Mouse (Mus musculus) cerebellum, postnatal 14 days (tissue): ENCODE measurements around the gene Cpd.
"Not testable (repeated sequence)": the region's sequence is repeated elsewhere in the genome, so short reads cannot be mapped to it uniquely, and the experiment has no call there.

ENCODE experiments used
- DNase-seq, 2 experiments: peaks; one replicate each; pipeline ENCODE4 v3.0.0; 2021; ENCODE audit warnings: mixed read lengths in 2 of 2

Gene Cpd

DNA sequence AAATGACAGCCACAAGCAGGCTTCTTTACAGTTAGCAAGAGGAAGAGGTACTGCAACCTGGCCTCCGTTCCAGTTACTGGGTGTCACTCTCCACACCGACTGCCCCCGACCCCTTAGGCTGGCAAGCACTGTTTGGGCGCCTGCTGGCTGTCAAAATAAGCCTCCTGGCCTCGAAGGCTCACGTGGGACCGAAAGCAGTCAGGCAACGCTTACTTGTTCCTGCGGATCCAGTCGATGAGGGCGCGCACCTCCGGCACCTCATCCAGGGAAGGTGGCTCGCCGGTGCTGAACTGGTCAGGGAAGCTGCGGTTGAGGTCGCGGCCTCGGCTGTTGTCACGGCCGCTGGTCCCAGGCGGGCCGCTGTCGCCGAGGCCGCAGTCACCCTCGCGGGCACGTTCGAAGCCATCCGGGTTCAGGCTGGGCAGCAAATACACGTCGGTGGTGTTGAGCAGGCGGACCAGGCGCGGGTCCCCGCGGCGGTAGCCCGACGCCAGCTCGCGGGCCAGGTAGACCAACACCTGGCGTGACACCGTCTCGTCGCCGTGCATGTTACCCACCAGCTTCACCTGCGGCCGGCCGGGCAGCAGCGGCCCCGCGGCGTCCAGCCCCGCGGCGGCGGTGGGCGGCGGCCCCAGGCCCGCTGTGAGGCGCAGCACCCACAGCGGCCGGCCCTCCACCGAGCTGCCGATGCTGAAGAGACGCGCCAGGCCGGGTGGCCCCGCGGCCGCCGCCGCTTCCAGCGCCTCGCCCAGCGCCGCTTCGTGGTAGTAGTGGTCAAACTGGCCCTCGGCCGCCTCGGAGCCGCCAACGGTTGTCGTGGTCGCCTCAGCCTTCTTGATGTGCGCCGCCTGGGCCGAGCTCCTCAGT, 574 bp downstream of the Cpd start:
- DNase-seq: peak; percentile 59

DNA sequence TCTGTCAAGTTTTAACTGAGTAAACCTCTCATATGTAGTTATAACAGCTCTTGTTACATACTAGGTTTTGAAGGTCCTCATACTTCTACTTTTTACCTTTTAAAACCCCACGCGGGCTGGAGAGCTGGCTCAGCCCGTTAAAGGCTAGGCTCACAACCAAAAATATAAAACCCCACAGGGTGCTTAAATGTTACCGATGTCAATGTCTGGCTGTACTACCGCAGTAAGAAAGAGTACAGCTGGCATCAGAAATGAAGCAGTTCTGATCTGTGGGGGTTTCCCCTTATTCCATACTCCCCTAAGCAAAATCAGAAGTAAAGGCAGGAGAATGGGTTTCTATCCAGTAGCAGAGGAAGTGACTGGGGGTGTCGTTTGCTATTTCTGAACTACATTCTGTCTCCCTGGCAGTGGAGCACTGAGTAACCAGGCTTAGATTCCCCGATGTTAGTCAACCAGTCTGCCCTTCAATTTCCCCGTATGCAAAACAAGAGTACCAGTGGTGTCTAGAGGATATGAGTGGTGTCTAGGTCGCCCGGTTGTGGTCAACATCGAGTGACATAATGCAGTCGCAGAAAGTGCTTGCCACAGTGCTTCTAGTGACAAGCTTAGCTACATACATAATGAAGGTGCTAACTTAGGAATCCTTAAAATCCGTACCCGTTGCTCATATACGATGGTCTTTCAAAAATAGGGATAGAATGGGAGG, 1.4 kb downstream of the Cpd start:
- peak; percentile 21 to 45 for DNase-seq

DNA sequence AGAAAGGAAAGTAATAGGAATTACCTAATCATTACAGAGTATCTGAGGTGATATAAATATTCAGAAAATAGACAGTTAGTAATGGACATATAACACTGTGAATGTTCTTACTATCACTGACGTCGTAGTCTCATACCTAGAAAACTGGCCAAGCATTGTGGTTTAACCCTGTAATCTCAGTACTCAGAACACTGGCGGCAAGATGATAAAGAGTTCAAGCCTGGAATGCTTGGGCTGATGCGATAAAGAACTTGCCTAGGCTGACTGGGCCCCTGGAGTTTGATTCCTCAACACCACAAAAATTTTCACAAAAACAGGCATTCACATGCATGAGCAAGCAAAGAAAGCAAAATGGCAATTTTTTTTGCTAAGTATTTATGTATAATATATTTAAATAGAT, 8.2 kb downstream of the Cpd start:
- no peak for DNase-seq

DNA sequence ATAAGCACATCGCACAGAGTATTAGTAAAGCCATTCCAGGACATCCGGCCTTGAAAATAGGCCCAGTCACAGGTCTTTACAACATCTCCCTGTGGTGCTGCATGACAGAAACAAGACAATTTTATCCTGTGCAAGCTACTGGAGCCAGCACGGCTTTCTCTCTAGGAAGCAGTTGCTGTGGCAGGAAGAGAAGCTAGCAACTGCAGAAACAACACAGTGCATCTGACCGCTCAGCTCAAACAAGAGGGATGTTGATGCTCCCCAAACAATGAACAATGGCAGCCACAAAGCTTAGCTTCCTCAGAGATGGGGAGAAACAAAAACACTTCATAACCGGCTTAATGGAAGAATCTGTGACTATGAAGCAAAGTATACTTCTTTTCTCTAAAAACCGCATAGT, 10.5 kb downstream of the Cpd start:
- DNase-seq: no peak

DNA sequence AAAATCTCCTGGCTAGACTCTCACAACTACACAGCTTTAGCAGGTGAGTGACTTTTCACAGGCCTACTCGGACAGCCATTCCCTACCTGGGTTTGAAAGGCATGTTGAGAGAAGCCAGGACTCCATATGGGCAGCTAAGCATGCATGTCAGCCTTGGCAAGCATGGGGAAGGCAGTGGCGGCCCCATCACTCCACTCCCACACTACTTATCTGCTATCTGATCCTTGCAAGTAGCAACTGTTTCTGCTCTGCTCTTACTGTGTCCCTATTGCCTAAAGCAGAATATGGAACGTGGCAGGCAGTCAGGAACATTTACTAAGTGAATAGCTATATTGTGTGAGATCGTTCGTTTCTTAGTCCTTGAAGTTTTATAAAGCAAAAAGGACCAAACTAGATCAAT, 10.9 kb downstream of the Cpd start:
- peak; percentile 44 to 69 for DNase-seq

DNA sequence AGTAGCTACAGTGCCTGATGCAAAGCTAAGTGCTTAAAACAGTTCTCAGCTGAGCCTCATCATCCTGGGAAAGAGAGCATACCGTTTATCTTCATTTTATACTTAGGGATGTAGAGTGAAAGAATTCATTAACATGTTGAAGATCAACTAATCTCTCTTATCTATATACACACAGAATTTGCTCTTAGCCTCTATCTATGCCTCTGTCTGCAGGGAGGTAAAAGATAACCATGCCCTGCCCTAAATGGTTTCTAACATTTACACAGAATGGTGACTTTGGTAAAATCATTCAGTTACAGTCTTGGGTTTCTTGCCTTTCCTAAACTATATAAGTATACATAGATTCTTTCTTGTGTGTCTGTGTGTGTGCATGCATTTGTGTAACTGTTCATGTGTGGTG, 12.2 kb downstream of the Cpd start:
- no peak for DNase-seq

DNA sequence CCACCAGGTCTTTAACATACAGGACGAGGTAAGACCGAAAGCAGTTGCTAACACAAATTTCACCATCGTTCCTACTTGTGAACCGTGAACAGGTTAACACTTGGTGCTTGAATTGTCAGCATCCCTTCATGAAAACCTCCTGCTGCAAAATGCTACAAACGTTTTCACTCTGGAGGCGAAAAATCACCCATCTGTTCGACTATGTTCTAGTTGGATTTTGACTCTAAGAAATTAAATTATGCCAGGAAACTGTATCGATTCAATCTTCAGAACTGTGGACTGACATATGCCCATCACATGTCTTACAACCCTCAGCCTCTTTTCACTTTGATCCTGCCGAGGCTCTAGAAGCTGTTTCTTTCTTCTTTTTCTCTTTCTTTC, 21.9 kb downstream of the Cpd start:
- DNase-seq: no peak

DNA sequence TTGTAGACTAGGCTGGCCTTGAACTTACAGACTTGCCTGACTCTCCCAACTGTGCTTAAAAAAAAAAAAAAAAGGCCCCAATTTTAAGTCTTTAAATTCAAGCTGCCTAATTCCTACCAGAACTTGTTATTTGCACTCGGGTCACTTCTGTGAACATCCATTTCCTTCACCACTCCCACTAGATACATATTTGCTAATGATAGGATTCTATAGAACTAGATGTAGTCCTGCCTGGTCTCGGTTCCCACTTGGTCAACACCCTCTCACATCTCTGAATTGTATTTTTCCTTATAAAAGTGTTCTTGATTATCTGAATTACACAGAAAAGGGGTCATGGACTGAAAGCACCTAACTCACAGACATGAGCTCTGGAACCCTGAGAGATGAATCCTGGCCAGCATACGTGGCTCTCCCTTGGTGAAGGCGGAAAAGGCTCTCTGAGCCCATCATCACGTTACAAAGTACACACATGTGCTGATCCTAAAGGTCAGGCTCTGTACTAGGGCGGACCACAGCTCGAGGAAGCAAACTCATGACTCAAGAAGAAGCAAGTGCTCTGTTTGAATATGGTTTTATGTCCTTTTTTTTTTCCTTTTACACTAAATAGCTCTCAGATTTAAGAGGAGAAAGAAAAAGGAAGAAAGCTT, 22.5 kb downstream of the Cpd start:
- no peak for DNase-seq

DNA sequence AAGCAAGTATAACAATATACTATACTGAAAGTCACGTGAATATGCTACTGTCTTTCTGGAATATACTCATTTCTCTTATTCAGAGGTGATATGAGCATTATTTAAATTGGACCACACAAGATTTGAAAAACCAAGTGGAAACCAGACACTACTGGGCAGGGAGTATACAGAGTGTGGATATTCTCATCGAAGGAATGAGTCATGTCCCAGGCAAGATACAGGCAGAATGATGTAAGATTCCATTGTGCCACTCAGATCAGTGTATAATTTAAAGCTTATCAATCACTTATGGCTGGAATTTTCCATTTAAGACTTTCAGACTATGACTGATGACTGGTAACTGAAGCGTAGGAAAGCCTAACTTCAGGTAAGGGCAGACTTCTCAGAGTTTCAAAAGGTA, 23.2 kb downstream of the Cpd start:
- DNase-seq: no peak

DNA sequence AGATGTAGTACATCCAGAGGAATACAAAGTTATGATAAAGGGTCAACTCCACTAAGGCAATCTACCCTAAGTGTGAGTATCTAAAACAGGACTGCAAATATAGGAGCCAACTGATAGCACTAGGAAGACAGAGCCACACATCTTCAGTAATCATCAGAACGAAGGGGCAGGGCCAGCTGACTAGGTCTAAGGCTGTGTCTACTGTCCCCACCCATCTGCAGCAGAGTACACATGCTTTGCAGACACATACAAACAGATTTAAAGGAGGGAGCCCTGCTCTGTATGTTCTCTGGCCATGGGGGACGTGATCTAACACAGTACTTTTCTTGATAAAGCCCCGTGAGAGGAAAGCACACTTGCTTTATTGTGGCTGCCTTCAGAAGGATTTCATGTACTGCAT, 25.5 kb downstream of the Cpd start:
- no peak for DNase-seq

DNA sequence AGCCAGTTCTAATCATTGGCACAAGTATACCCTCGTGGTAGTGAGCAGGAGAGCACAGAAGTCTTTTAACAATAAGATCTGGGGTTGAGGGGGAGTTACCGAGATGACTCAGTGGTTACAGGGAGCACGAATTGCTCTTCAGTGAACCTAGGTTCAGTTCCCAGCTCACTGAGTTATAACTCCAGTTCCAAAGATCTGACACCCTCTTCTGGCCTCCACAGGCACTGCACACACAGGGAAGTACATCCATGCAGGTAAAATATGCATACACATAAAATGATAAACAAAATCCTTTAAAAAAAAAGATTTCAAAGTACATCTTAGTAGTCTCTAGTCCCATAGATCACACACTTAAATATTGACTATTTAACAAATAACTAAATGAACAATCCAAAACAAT, 29.2 kb downstream of the Cpd start:
- DNase-seq: no peak

DNA sequence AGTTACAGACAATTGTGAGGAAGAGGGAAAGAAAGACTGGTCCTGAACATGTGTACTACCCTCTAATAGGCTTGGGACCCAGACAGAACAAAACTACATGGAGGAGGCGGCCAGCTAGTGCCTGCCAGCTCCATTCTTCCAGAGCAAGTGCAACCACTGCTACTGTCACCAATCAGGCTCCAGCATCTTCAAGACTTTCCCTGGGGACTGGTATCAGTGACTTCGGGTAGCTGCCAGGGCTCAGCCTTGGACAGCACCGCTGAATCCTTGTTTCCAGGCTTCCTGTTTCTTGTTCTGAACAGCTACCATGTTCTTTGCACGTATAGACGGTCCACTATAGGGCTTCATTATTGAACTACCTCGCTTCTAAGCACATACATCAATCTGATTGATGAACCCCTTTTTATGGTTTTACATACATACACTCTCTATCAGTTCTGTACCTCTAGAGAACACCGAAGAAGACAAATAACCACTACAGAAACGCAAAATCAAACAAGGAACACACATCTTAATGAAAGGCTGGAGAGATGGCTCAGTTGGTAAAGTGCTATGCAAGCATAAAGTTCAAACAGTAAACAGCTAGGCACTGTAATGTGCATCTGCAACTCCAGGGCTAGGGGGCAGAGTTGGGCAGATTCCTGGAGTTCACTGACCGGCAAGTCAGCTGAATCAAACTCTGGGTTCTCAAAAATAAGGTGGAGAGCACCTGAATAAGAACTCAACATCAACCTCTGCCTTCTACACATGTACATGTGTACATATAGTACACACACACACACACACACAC, 35.9 kb downstream of the Cpd start:
- peak; percentile 46 to 47 for DNase-seq

DNA sequence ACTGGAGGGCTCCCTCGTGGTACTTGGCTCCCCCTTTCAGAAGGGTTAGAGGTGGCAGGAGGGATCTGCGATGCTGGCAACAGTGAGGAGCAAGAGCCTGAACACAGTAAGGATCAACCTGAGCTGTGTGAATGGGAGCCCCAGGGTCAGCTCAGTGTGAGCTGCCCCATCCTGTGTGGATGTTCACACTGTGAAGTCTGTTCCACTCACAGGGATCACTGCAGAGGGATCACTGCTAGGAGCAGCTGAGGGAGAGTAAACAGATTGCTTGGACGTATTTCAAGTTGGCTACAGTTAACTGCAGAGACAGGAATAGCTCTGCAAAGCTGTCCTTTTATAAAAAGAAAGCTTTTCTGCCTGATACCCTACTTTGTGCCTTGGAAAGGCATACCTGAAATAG, 37.4 kb downstream of the Cpd start:
- peak; percentile 58 to 81 for DNase-seq

DNA sequence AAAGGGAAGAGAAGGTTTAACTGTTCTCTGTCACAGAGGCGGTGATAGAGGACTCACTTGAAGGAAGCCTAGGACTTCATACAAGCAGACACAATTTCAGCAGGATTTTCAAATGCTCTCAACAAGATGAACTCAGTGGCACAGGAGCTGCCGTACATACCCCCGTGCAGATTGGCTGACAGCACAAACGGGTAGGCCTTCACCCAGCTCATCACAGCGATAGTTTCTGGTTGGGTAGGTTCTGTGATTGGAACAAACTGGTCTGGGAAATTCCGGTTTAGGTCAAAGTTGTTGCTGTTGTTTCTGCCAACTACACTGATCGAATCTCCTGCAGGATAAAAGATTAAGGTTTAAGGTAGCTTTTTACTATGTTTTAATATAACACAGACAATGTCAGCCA, 38.3 kb downstream of the Cpd start:
- peak; percentile 22 to 31 for DNase-seq

DNA sequence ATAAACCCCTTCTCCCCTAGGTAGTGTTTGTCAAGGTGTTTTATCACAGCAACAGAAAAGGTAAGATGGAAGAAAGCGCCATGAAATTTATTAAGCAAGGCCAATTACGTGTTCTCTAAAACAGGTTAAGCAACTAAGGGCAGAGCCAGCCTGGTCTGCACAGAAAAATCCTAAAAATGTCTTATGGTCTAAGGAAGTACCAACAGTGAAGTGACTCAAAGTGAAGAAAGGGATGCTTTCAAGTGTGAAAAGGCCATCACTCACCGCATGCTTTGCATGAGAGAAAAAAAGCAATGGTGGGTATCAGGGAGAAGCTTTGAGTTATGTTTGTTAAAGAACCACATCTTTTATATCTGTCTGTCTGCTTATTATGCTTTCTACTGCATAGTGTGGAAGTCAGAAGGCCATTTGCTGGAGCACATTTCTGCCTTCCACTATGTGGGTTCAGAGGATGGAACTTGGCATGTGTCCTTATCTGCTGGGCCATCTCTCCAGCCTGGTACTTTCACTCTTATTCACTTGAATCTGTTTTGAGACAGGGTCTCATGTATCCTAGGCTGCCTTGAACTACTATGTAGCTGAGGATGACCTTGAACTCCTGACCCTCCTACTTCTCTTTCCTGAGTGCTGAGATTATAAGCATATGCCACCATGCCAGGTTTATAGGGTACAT, 39.7 kb downstream of the Cpd start:
- DNase-seq: no peak

DNA sequence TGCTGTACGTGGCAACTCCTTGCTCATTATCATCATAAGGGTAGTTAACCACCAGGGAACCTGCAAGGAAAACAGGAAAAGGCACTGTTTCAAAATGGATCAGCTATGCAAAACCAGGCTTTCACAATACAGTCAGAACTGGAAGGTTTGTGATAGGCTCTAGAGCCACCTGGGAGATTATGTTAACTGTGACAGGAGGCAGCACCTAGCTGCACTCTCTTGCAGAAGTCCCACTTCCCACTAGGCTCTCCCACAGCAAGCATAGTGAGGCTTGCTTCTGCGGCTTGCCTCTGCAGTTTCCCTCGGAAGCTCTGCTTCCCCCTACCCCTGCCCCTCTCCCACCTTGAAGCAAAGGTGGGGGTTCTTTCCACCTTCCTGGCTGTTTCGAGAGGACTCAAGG, 40.8 kb downstream of the Cpd start:
- DNase-seq: no peak

DNA sequence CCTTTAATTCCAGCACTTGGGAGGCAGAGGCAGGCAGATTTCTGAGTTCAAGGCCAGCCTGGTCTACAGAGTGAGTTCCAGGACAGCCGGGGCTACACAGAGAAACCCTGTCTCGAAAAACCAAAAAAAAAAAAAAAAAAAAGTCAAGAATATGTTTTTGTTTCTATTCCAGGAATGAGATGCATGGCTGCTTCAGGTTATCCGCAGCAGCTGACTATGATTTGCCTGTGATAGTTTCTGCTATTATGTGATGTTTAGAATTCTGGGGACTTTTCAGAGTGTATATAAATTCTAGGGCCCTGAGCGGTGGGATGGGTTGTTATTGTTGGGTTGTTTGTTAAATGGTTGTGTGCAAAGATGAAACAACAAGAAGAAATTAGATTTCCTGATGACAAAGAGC, 41.7 kb downstream of the Cpd start:
- not testable (repeated sequence) for DNase-seq

DNA sequence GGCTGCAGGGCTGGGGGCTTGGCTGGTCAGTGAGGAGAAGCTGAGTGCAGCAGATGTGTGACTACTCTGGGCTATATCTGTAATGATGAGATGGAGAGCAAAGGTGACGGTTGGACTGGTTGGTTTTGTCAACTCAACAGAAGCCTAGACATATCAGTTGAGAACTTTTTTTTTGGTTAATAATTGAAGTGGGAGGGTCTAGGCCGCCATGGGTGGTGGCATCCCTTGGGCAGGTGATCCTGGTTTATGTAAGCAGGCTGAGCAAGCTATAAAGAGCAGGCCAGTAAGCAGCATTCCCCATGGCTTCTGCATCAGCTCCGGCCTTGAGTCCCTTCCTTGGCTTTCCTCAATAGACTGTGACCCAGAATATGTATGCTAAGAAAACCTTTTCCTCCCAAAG, 43.6 kb downstream of the Cpd start:
- no peak for DNase-seq

DNA sequence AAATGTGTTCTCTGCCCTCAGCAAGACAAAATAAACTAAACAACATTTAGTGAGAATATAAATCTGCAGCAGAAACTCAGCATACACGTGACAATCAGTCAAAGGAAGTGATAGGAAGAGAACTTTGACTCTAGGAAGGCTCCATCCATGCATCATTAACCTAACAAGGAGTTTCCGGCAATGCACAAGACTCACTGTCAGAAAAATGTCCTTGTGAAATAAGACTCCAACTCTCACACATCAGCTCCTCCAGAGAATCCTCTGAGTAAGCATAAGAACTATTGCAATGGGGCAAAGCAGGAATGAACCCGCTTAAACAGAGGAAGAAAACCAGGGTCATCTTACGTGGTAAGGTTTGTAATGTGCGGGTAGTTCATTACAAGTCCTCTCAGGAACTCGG, 49.6 kb downstream of the Cpd start:
- no peak for DNase-seq

DNA sequence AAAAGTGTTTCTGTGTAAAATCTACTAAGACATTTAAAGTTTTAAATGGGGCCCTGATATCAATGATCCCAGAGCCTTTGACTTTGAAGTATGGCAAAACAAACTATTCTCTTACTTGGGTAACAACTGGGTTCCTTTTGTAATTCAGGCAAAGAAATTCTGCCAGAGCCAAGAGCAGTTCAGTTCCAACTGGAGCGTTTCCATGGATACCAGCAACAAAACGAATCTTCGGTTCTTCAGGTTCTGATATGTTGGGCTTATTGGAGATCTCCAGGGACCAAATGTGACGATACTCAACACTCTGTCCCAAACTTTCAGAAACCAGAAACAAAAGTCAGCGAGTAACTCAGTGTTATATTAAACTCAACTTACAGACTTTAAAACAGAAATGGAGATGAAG, 51.5 kb downstream of the Cpd start:
- no peak for DNase-seq

DNA sequence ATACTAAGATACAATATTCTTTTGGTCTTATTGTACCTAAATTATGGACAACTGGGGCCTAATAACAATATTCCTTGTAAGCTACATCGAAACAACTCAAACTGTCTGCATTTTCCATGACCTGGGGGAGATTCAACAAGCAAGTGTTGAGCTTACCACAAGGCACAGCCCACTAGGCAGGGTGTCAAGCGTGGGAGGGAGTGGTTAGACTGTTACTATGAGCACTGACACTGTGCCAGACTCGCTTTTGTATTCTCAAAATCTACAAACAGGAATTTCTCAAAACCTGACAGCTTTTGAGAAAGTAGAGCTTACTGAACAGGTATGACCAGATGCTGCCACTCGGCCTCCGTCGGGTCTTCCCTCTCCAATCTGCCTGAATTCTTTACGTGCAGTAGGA, 55.5 kb downstream of the Cpd start:
- no peak for DNase-seq

DNA sequence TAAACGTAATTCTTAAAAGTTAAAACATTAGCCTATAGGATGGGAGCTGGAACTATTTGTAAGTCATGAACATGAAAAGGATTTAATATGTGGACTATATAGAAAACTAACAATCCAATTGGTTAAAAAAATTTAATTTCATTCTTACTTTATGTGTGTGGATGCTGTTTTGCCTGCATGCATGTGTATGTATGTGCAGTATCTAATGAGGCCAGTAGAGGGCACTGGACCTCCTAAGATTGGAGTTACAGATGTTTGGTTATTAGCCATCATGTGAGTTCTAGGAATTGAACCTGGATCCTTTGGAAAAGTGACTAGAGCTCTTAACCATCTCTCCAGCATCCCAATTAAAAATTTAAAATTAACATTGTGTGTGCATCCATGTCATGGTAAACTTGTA, 57.6 kb downstream of the Cpd start:
- peak; percentile 74 to 78 for DNase-seq

DNA sequence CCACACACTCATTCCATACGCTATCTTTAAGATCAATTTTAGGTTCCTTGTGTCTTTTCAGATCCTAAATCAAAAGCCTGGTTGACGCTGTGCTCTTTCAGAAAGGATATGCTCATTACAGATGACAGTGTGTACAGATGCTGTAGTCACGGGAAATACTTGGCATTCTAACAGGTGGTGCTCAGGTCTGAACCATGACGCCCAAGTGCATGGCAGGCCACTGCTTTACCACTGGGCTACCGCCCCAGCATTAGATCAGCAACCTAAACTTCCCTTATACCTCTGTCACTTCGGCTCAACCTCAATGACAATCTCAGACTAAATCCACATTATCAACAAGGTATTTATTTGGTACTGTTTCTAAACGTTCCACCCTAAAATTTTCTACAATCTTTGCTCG, 71.3 kb downstream of the Cpd start:
- DNase-seq: no peak
